Mouse (Mus musculus): ENCODE results near the gene Tarsl2. TPM values are rescaled to one million over a fixed set of nuclear protein-coding genes. Genes with fewer than 3 reads are reported as not detected.

The Tarsl2 gene
- total RNA-seq (2021): 10 to 100 TPM; 48.5 to 49.3 TPM
- long read RNA-seq, experiment 1, transcript Tarsl2-201 (19 exons, 3,192 nt): major isoform, 16 of 30 reads
- long read RNA-seq, experiment 1, partial matches to known transcripts: 9 of 30 reads
- long read RNA-seq, experiment 1, other reads (novel, unspliced or antisense): 5 of 30 reads
- long read RNA-seq, experiment 2, transcript Tarsl2-201 (19 exons, 3,192 nt): major isoform, 9 of 15 reads
- long read RNA-seq, experiment 2, partial matches to known transcripts: 5 of 15 reads
- long read RNA-seq, experiment 2, other reads (novel, unspliced or antisense): 1 of 15 reads

GRCm38 (mm10) chr7:65644643-65645351 lies at the start of gene Tarsl2:
Gene Tarsl2 (plus strand): TSS chr7:65644898.
- peak; percentile 92 to 94 for DNase-seq (ENCODE audit: low spot score in 2 of 2)
- intact Hi-C loops (cut with DNase I): loop anchor here (5.0 kb wide), 1 partner anchor 327 kb away; no protein-coding TSS in a partner anchor

GRCm38 (mm10) chr7:65606124-65606523 lies 38.6 kb upstream of the Tarsl2 start:
- intact Hi-C loops (cut with DNase I): no loop called here
- DNase-seq (ENCODE audit: low spot score in 2 of 2): peak in 1 of 2 experiments; percentile 19

GRCm38 (mm10) chr7:65607003-65607402 lies 37.7 kb upstream of the Tarsl2 start:
- peak; percentile 34 to 49 for DNase-seq (ENCODE audit: low spot score in 2 of 2)
- intact Hi-C loops (cut with DNase I): no loop called here

DNA sequence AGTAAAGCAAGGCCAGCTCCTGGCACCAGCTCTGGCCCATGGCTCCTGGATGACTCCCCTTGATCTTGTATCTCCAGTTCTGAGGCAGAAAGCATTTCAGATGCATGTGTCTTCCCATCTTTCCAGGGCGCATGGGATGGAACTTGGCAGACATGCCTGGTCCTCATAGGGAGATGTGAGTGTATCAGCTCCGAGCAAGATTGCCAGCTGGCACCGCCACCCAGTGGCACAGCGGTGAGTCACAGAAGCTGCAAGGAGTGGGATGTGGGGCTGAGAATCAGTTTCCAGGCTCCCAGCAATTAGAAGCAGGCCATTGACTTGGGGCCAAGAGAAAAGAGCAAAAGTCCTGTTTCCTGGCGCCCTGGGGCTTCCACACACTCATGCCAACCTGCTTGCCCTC lies 34.5 kb upstream of the Tarsl2 start:
- intact Hi-C loops (cut with DNase I): no loop called here
- DNase-seq (ENCODE audit: low spot score in 2 of 2): peak; percentile 76 to 82

DNA sequence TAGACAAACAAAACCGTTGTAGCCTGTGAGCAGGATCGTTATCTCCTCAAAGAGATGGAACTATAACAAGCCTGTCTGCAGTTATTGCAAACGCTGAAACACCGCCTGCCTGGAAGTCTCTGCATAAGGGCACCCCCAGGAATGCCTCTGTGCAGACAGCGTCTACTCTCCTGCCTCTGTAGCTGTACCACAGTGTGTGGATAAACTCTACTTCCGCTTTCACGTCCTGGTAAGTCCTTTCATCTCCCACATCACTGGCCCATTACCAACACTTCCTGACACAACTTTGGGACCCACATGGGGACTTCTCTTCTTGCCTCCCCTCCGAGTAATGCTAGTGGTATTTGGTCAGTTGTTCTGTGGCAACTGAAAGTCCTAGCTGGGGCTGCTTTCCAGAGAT lies 34.0 kb upstream of the Tarsl2 start:
- no peak for DNase-seq (ENCODE audit: low spot score in 2 of 2)
- intact Hi-C loops (cut with DNase I): no loop called here

- intact Hi-C loops (cut with DNase I): no loop called here
- DNase-seq (ENCODE audit: low spot score in 2 of 2): no peak
Observed at GRCm38 (mm10) chr7:65611298-65611697, 33.4 kb upstream of the Tarsl2 start.

- DNase-seq (ENCODE audit: low spot score in 2 of 2): no peak
- intact Hi-C loops (cut with DNase I): no loop called here
Observed at GRCm38 (mm10) chr7:65613723-65614122, 31.0 kb upstream of the Tarsl2 start.

GRCm38 (mm10) chr7:65618751-65619150 lies 25.9 kb upstream of the Tarsl2 start:
- intact Hi-C loops (cut with DNase I): loop anchor here (5.0 kb wide), 2 partner anchors 91 to 301 kb away; partner anchors contain the start of gene Tjp1
- no peak for DNase-seq (ENCODE audit: low spot score in 2 of 2)

- intact Hi-C loops (cut with DNase I): no loop called here
- DNase-seq (ENCODE audit: low spot score in 2 of 2): no peak
Observed at GRCm38 (mm10) chr7:65620746-65621145, 24.0 kb upstream of the Tarsl2 start.

- no peak for DNase-seq (ENCODE audit: low spot score in 2 of 2)
- intact Hi-C loops (cut with DNase I): no loop called here
Observed at GRCm38 (mm10) chr7:65623330-65623729, 21.4 kb upstream of the Tarsl2 start.

DNA sequence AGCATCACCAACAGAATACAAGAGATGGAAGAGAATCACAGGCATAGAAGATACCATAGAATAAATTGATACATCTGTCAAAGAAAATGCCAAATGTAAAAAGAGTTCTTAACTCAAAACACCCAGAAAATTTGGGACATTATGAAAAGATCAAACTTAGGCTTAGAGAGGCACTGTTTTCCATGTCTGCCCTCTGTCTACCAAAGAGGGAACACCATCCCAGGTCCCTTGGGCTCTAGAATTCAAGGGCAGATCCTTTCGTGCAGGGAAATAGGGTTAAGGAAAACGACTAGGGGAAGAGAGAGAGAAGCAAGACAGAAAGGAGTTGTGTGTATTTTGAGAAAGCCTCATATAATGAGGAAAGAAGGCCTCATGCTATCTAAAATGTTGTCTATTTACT lies 19.2 kb upstream of the Tarsl2 start:
- intact Hi-C loops (cut with DNase I): loop anchor here (5.0 kb wide), 1 partner anchor 303 kb away; no protein-coding TSS in a partner anchor

DNA sequence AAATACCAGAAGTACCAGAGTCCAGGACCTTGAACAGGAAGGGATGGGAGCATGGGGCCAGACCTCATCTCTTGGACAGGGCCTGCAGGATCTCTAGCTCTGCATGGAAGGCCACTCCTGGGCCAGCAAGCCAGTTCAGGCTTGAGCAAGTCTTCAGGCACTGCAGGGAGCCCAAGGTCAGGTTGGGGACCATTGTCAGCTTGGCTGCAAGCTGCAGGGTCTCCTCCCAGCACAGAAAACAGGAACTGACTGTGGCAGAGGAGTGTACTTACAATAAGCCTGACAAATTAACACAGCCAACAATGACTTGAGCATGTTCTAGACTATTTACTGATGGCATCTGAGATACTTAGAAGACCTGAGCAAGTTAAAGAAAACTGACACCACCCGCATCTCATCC lies 14.9 kb upstream of the Tarsl2 start:
- DNase-seq (ENCODE audit: low spot score in 2 of 2): no peak
- intact Hi-C loops (cut with DNase I): loop anchor here (5.0 kb wide), 1 partner anchor 308 kb away; no protein-coding TSS in a partner anchor

More for the DNA sequence above, 19.2 kb upstream of the Tarsl2 start:
- no peak for DNase-seq (ENCODE audit: low spot score in 2 of 2)

DNA sequence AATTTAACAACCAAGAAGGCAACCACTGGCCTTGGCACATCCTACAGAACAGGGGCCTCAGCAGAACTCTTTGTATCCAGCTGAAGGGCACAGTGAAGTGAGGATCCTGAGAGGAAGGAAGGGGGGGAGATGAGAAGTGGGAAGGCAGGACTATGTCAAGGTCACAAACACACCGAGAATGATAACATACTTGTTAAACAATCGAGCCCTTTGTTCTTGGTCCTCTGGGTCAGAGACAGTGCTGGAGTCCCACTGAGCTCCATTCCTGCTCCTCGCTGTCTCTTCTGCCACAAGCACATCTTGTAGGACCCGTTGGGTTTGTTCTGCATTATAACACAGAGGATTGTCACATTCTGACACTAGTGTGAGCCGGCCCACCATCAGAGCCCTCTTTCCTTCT lies 14.0 kb upstream of the Tarsl2 start:
- intact Hi-C loops (cut with DNase I): no loop called here
- DNase-seq (ENCODE audit: low spot score in 2 of 2): no peak

DNA sequence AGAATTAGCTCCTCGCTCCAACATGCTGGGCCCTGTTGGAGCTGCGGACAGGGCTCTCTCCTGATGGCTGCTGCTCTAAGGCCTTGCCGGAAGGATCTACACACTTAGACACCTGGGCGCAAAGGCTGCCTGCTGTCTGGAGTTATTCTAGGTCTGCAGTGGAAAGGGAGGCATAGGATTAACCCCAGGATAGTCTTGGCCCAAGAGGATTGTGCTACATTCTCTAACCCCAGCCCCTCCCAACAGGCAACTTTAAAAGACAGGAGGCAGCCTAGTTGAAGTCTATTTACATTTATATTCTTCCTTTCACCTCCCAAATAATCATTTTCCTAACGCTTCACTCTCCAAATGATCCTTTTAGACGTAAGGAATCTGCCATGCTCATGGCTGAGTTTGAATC lies 8.9 kb upstream of the Tarsl2 start:
- DNase-seq (ENCODE audit: low spot score in 2 of 2): no peak
- intact Hi-C loops (cut with DNase I): no loop called here

- intact Hi-C loops (cut with DNase I): no loop called here
- DNase-seq (ENCODE audit: low spot score in 2 of 2): no peak
Observed at GRCm38 (mm10) chr7:65636356-65636880, 8.3 kb upstream of the Tarsl2 start.

- intact Hi-C loops (cut with DNase I): no loop called here
Observed at GRCm38 (mm10) chr7:65638170-65638770, 6.4 kb upstream of the Tarsl2 start.

DNA sequence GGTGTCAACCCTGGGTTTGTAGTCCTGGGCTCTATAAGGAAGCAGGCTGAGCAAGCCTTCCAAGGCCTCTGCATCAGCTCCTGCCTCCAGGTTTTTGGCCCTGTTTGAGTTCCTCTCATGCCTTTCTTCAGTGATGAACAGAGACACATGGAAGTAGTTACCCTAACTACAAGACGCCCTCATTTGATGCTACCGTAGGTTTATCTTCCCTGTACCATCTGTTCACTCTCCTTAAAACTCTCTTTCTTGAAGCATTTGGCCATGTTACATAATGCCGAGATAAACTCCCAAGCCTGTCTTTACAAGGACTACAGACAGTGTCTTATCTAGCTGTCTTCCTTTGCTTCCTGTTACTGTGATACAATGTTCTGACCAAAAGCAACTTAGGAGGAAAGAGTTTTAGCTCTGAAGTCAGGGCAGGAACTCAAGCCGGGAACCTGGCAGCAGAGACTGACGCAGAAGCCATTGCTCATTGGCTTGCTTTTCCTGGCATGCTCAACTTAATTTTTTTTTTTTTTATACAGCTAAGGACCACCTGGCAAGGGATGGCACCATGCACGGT lies 4.8 kb upstream of the Tarsl2 start:
- intact Hi-C loops (cut with DNase I): loop anchor here (5.0 kb wide), 1 partner anchor 323 kb away; no protein-coding TSS in a partner anchor
- DNase-seq (ENCODE audit: low spot score in 2 of 2): peak in 1 of 2 experiments; percentile 25

More at GRCm38 (mm10) chr7:65638170-65638770, 6.4 kb upstream of the Tarsl2 start:
- no peak for DNase-seq (ENCODE audit: low spot score in 2 of 2)

DNA sequence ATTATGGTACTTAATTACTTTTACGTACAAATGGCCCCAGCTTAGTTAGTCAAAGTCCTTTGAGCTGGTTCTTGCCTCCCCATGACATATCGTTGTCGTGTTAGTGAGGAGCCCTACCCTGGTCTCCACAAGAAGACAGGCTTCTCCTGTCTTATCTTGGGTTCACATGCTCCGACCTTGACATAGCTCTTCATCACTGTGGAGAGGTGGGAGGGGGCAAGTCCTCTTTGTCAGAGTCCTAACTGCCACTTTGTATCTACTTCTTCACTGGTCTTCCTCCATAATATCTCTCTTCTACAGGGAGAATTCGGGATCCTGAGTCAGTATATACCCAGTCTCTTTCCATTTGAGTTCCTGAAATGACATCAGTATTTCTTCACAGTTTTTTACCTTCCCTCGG lies 4.0 kb upstream of the Tarsl2 start:
- no peak for DNase-seq (ENCODE audit: low spot score in 2 of 2)
- intact Hi-C loops (cut with DNase I): loop anchor here (5.0 kb wide), 1 partner anchor 323 kb away; no protein-coding TSS in a partner anchor

Measured in left cerebral cortex, postnatal 14 days (tissue).